Mouse (Mus musculus): ENCODE measurements around the gene Gps2.
"Not testable (repeated sequence)": the region's sequence is repeated elsewhere in the genome, so short reads cannot be mapped to it uniquely, and the experiment has no call there.

Gene Gps2

DNA sequence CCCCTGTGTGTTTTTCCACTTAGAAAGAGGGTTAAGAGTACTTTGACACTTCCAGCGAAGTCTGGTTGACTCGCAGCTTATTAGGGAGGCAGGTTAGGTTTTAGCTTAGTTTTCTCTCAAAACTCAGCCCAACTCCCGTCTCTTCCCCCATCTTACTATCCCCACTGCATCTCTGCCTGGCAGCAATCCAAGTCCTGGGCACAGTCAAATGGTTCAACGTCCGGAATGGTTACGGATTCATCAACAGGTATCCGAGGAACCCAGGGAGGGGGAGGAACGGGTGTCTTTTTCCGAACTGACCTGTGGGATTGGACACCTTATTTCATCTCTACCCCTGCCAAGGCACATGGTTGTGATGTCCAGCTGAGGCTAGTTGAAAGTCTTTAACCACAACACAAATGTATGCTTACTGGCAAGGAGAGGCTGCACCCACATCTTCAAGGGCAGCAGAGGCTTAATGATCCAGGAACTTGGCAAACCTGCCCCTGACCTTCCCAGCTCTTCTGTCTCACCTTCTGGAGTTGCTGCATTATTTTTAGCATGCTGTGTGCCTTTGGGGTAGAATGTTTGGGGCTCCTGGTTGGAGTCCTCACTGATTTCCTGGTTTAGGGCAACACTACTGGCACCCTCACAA lies 23.1 kb downstream of the Gps2 start:
- no peak for DNase-seq (ENCODE audit: low spot score)

DNA sequence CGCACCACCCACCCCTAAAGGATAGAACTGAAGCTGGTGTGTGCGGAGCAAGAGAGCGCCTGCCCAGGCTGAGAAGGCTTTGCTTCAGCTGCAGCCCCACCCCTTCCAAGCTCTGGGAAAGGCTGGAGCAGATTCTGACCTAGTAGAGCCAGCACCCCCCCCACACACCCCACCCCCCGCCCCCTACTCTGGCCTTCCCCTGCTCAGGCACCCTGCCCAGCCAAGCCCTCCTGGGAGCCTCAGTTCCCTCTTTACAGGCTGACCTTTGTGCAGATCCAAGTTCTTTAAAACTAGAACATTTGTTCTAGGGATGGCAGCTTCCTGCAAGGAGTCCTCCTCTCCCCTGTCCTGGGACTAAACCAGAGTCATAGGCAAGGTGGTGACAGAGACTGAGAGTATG lies 23.7 kb downstream of the Gps2 start:
- DNase-seq (ENCODE audit: low spot score) = peak; percentile 37

DNA sequence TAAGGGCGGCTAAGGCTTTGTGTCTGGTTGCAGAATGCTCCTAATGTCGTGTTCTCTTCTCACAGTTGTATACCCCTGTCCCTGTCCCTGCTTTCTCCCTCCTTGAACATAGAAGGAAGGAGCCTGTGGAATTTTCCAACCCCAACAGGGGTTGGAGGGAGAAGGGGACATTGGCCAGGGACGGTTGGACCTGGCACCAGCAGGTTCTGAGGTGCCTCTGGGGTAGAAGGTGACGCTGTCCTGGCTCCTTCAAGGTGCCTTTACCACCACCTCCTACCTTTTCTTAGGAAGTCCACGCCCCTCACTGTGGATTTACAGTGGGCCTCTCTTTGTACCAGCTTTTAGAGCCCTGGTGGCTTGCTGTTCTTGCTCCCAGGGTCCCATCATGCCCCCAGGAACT lies 24.1 kb downstream of the Gps2 start:
- no peak for DNase-seq (ENCODE audit: low spot score)

DNA sequence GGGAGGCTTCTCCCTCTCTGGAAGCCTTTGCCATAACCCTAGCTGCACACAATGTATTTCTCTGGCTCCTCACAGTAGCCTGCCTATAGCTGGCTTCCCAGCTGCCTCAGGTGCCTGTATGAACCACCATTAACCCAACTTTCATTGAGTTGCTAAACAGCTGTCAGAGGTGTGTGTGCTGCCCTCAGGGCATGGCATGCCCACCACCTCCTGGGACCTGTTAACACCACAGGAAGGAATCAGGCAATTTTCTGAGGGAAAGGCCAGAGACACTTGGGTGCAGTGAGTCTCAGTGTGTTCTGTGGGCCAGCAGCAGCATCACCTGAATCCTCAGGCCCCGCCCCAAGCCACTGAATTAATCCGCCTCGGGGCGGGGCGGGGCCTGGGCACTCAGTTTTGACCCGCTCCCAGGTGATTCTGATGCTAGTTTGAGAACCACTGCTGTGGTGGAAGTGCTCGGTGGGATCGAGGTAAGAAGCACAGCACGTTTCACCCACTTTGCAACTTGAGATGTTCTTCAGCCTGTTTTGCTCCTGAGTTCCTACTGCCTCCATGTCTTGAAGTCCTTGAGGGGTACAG lies 24.8 kb downstream of the Gps2 start:
- no peak for DNase-seq (ENCODE audit: low spot score)

DNA sequence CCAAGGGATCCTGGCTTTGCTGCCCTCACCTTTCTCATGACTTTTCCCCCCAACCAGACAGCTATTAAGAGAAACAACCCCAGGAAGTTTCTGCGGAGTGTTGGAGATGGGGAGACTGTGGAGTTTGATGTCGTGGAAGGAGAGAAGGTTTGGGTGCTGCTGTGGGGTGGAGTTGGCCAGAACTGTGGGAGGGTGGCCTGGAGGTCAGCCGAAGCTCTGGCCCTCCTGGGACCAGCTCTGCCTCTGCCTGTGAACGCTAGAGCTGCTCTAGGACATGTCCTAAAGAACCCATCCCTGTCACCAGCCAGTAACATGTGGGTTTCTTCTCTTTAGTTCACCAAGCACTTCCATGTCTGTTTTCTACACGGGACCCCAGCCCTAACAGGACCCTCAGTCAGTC lies 25.5 kb downstream of the Gps2 start:
- DNase-seq (ENCODE audit: low spot score) = no peak

DNA sequence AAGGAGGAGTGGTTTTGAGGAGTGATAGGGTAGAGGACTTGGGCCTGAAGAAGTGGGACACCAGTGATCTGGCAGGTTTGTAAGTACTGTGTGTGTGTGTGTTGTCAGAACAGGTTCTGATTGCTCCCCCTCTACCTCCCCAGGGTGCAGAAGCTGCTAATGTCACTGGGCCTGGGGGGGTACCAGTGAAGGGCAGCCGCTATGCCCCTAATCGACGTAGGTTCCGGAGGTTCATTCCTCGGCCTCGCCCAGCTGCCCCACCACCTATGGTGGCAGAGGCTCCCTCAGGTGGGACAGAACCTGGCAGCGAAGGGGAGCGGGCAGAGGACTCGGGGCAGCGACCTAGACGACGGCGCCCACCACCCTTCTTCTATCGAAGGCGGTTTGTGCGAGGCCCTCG lies 26.0 kb downstream of the Gps2 start:
- no peak for DNase-seq (ENCODE audit: low spot score)

DNA sequence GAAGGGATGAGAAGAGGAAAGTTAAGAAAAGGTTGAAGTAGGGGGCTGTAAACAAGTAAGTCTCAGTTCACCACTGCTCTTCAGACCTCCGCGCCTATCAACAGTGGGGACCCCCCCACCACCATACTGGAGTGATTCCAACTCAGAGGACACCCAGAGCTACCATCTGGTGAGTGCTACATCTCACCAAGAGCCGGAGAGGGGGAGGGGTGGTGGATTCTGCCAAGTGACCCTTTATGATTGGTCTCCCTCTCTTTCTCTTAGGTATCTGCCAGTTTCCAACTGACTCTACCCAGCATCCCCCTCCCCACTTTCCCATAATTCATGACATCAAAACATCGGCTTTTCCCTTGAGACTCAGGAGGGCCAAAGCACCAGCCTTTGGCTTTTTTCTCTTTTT lies 27.3 kb downstream of the Gps2 start:
- DNase-seq (ENCODE audit: low spot score) = no peak

DNA sequence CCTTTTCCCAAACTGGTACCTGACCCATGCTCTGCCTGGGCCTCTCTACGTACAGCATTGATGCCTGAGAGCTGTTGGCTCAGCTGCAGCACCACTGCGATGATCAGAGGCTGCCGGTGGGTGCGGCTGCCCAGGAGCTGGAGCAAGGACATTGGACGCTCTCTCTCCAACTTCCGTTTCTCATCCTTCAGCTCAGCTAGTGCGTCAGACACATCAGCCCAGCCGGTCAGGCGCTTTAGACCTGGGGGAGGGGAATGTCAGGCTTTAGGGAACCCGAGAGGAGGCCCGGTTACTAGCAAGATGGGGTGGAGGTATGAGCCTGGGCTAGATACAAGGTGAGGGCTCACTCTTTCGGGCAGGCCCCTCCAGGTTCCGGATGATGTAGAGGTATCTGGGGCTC lies 31.5 kb downstream of the Gps2 start:
- DNase-seq (ENCODE audit: low spot score) = no peak

DNA sequence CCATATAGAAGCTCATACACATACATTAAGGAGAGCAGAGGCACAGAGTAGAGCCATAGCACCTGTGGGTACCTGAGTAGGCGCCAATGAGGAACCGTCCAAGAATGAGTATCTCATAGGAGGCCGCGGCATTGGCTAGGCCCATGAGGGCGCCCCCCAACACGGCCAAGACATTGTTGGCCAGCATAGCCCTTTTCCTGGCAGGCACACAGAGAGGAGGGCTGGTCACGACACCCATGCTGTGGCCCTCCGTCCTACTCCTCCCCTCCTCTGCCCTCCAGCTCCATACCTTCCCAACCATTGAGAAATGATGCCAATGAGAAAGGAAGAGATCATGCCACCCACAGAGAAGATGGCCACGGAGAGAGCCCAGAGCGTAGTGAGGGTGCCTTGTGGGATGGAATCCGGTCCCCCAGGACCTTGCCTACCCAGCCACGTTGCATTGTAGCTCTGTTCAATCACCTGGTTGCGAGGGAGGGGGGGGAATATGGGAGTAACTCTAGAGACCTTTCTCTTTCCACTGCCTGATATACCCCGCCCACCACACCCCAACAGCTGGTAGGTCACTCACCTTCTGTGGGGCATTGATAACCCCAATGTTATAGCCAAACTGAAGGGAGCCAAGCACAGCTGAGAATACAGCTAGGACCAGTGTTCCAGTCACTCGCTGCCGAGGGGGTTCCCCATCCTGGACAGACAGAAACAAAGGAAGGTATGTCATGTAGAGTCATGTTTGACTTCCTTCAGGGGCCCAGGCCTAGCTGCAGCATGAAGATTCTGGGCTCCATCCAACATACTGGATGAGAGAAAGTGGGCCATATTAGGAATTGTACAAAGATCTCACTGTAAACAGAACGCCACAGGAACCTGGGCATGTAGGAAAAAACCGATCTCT lies 32.6 kb downstream of the Gps2 start:
- DNase-seq (ENCODE audit: low spot score) = no peak

DNA sequence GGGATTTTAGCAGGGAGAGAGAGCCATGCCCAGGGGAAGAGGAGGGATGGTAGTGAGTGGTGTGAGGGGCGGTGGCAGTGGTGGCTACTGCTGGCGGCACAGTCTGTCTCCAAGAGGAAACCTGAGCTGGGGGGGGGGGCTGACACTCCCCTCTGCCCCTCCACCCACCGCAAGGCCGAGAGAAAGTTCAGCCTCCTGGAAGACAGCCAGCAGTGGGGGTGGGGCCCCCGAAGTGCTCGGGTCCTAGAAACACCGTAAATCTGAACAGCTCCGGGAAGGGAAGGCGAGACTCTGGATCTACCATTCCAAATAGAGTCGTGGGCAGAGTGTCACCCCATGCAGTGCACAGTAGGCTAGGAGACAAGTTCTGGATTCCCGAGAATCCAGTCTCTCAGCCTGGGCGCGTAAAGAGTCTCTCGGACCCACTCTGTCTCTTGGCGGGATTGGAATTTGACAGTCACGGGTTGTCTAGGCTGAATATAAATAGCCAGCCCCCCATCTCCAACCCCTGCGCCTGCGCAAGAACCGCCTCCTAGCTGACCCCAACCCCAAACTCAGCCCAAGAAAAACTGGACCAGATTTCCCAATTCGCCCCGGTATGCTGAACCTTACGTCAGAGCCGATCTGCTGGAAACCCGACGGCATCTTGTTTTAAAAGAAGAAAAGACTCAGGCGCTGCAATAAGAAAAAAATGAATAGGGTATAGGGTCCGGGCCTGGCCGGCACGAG lies 33.8 kb downstream of the Gps2 start:
- DNase-seq (ENCODE audit: low spot score) = no peak

DNA sequence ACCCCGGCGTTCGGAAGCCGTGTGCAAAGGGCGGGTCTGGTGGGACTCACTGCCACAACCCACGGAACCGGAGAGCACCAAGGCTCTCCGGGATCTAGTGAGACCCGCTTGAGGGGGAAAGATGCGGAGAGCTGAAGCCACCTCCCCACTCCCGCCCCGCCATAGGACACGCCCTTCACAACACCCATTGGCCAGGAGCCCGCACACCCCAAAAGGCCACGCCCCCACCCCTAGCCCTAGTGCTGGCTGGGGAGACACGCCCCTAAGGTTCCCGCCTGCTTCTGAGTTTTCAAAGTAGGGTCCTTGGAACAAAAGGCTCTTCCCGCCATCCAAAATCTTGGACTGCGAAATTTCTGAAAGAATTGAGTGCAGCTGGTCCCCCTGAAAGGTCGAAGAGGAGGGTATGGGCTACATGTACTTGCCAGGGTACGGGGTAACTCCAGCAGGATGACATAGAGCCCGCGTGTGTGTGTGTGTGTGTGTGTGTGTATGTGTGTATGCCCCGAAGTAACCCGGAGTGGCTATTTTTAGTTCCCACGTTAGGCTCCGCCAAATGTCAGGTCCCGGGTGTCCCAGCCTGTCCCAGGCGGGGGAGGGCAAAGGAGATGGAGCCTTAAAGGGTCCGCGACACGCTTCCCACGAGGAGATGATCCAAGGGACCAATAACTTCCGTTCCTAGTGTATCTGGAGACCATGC lies 34.5 kb downstream of the Gps2 start, which contains the start of gene Slc2a4:
TSS of gene Slc2a4 (minus strand) at position 123 of the 697 bp plus-strand sequence.
- DNase-seq (ENCODE audit: low spot score) = peak; percentile 92

DNA sequence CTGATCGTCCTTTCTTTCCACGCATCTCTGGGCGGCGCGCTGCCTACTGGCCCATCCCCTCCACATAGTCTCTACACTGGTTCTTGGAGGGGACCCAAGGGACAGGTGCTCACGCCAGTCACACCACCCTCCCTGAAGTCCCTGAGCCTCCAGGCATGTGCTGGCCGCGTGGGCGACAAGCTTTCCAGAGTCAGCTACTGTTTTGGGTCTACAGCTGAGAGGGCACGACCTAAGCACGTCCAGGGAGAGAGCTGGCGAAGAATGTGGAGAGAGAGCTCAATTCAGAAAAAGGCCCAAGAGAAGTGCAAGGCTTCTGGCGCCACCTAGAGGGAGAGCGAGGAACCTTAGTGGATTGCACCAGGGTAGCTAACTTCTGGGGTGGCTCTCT lies 35.1 kb downstream of the Gps2 start:
- peak; percentile 84 for DNase-seq (ENCODE audit: low spot score)

DNA sequence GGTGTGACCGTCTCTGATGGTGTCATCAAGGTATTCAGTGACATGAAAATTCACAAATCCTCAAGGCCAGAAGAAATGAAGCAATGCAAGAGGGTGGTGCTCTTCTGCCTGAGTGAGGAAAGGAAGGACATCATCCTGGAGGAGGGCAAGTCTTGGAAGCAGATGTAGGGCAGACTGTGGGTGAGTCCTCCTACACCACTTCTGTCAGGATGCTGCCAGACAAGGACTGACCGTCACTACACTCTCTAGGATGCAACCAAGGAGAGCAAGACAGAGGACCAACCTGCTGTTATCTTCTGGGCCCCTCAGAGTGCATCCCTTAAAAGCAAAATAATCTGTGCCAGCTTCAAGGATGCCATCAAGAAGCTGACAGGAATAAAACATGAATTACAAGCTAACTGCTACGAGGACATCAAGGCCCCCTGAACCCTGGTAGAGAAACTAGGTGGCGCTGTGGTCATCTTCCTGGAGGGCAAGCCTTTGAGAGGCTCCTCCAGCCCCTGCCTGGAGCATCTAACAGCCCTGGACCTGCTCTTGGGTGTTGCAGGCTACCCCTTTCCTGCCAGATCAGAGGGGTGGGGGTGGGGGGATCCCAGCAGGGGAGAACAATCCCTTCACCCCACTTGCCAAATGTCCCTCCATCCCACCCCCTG lies 37.2 kb downstream of the Gps2 start:
- no peak for DNase-seq (ENCODE audit: low spot score)

DNA sequence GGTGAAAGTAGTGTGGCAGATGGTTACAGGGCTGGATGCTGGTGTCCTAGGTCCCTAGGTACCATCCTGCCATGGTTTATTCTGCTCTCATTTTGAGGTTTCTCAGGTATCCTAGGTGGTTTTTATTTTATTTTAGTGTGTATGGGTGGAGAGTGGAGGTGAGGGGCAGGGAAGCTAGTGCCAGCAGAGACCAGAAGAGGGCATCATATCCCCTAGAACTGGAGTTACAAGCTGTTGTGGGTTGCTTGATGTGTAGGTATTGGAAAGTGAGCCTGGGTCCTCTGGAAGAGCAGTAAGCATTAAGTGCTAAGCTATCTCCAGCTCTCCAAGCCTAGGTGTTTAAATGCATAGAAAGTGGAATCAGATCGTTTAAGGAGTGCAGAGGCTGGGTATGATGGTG lies 38.6 kb downstream of the Gps2 start:
- DNase-seq (ENCODE audit: low spot score) = no peak

DNA sequence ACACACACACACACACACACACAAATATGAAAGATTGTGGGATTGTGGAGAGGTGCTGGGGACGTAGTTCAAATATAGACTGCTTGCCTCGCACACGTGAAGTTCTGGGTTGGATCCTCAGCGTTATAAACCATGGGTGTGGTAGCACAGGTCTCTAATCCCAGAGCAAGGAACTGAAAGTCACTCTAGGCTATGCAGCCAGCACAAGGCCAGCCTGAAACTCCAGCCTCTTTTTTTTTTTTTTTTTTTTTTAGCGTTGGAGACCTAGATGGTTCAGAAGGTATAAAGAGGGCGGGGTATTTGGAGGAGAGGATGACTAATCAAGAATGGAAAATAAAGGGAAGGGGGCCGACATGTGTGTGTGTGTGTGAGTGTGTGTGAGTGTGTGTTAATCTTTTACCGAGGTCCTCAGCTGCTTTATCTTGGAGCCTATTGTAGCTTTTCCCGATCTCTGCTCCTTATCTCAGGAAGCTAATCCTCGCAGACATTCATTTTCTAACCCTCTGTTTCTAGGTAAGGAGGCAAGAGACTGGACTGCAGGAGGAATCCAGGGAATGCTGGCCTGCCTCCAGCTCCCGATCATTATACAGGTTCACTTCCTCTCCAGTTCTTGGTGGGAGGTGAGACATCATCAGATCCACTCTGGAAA lies 39.7 kb downstream of the Gps2 start:
- DNase-seq (ENCODE audit: low spot score) = no peak

DNA sequence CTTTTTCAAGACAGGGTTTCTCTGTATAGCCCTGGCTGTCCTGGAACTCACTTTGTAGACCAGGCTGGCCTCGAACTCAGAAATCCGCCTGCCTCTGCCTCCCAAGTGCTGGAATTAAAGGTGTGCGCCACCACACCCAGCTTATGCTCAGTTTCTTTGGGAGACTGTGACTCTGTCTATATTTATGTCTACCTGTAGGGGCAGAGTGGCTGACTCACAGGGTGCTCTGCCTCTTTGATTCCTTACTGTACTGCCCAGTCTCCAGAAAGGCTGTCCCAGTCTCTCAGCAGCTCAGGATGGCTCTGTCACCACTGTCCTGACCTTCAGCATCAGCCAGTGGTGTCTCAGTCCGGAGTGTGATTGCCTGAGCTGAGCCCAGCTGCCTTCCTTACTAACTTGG lies 41.9 kb downstream of the Gps2 start:
- DNase-seq (ENCODE audit: low spot score) = not testable (repeated sequence)

DNA sequence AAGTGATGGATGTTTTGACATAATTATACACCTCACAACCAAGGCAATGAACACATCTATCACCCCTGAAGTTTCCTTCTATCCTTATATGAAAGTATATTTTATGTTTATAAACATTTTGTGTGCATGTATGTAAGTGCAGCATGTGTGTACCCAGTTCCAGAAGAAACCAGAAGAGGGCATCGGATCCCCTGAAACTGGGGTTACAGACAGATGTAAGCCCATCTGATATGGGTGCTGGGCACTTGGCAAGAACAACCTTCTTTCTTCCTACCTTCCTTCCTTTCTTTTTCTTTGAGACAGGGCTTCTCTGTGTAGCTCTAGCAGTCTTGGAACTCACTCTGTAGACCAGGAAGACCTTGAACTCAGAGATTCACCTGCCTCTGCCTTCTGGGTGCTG lies 42.5 kb downstream of the Gps2 start:
- DNase-seq (ENCODE audit: low spot score) = no peak

DNA sequence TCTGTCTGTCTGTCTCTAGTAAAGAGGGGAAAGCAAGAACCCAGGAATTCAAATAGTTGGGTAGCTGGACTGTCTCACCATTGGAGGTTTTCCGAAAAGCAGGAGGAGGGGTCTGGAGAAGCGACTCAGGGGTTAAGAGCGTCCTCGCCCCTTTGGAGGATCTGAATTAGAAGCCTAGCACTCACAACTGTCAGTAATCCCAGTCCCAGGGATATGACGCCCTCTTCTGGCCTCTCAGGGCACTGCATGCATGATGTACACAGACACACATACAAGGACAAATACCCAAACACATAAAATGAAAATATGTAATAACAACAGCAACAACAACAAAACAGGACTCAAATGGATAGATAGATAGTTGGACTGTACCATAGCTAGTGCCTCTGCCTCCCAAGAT lies 46.9 kb downstream of the Gps2 start:
- DNase-seq (ENCODE audit: low spot score) = no peak

DNA sequence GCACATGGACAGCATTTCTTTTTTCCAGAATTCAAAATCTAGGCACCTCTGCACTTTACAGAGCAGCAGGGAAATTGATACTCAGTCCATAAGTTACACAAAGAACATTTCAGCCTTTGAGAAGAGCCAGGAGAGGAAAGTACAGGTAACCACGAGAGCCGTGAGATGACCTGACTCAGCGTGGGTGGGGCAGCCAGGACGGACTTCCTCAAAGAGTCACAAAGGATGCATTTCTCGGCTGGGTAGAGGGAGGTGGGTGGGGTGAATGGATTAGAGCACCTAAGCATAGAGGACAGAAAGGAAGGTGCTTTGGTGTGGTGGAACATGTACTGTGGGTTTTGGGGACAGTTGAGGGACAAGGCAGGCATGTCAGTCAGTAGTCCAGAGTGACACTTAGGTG lies 48.2 kb downstream of the Gps2 start:
- DNase-seq (ENCODE audit: low spot score) = no peak

DNA sequence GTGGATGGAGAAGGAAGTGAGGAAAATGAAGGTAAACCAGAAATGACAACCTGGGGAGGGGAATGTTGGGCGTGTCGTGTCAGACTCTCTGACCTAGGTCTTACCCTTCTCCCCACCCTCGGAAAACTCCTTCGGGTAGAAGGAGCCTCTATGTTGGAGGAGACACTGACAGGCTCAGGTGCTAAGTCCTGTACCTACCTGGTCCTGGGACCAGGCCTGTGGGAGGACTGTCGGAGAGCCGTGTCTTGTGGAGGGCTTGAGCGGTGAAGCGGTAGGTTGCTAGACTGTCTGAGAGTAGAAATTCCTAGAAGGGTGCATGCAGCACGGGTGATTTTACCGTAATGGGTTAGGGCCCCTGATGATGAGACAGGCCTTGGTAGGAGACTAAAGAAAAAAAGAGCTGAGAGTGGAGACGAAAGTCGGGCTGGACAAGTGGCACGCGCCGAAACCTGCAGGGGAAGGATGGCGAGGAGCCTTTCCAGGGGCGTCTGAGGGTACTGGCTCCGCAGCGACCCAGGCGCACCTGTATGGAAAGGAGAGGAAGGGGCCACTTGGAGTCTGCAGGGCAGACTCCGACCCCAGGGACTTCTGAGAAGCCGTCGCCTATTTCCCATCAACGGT lies 51.1 kb downstream of the Gps2 start, which contains the start of gene Cldn7:
TSS of gene Cldn7 (plus strand) at position 130 of the 621 bp plus-strand sequence.
- DNase-seq (ENCODE audit: low spot score) = no peak

Data from testis, postnatal 14 days (tissue).